ENCODE assay signal across 13 mouse cellular contexts in the genomic region with DNA sequence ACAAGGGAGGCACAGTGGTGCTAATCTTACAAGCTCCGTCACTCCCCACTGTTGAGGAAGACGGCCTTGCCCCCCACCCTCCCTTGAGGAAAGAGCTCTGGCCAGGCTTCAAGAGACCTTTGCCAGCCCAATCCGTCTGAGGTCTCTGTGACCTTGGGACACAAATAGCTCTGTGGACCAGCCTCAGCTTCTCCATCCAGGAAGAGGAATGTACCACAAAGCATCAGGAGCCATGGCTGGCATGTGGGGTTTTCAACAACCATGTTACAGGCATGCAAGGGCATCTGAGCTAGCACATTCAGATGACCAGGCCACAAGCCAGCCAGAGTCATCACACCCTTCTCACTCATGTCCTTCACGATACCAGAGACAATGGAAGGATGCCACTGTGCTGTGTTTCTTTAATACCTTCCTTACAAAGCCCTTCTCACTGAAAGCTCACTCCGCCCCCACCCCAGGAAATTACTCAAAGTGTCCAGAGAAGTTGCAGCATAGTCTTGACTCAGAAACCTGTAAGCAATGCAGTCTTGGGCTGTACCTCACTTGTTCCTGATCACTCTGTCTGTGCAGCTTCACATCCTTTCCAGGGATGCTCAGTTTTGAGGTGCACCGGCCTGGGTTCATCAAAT.
DNase-seq lines count a peak whose midpoint lies in the region.
"Had no signal": no experiment of that assay in that cellular context is flagged by ENCODE, and none has a peak within 500 bp of the region (broad histone marks: within the 10 kb centered on the region; RNA-seq: fewer than 3 reads in every experiment).

No protein-coding gene starts in this region.

- WGBS in midbrain, embryonic 10.5 days, result 75% methylated on average over 6 of the region's 6 CpGs

- no peak overlapping the region for H3K27ac ChIP-seq in midbrain, embryonic 10.5 days (replicated peaks)
- H3K27ac ChIP-seq: embryonic facial prominence, embryonic 13.5 days; forebrain, embryonic 15.5 days had no signal

- H3K36me3 ChIP-seq in midbrain, embryonic 10.5 days, result no peaks in the 10 kb centered on the region
- H3K36me3 ChIP-seq: embryonic facial prominence, embryonic 13.5 days; forebrain, embryonic 15.5 days had no signal

- H3K4me3 ChIP-seq in midbrain, embryonic 10.5 days, result no peak overlapping the region
- H3K4me3 ChIP-seq: embryonic facial prominence, embryonic 13.5 days; forebrain, embryonic 15.5 days had no signal

- DNase-seq in testis, postnatal 14 days (ENCODE audit: low spot score), result peak; percentile 13
- no peak for DNase-seq in testis, postnatal 10 days (ENCODE audit: low spot score)
- DNase-seq in heart, adult 9 months (ENCODE audit: low spot score in 2 of 2), result peak; percentile 56 to 72
- DNase-seq in heart, postnatal 36 days, result peak; percentile 26 to 52
- no peak for DNase-seq in left cerebral cortex, adult 18-20 months (ENCODE audit: low spot score in 2 of 2)
- DNase-seq in midbrain, embryonic 10.5 days (ENCODE audit: low spot score), result no peak
- no peak for DNase-seq in spleen, postnatal 4 days (ENCODE audit: low spot score in 2 of 2)
- DNase-seq: cerebellum, adult 9-11 months; kidney, adult 11 months; lung, postnatal 14 days; thymus, adult 18-20 months had no signal

- intact Hi-C loops in heart, postnatal 36 days (cut with DNase I), result no loop called here

- H3K4me1 ChIP-seq in midbrain, embryonic 10.5 days, result no peaks in the 10 kb centered on the region
- H3K4me1 ChIP-seq: forebrain, embryonic 15.5 days had no signal

- peaks cover 6% of the 10 kb centered on the region; the same call in 1 of the 2 replicates for H3K9me3 ChIP-seq in midbrain, embryonic 10.5 days (replicated peaks)
- H3K9me3 ChIP-seq: forebrain, embryonic 15.5 days had no signal

- no peaks in the 10 kb centered on the region for H3K27me3 ChIP-seq in midbrain, embryonic 10.5 days (ENCODE audit: low read depth, poor library complexity, severe bottlenecking)
- H3K27me3 ChIP-seq: embryonic facial prominence, embryonic 13.5 days; forebrain, embryonic 15.5 days had no signal

Comparison
In these comparisons a context has a peak if more than half of its experiments do, and no peak if none do; other contexts are left out.
1. DNase-seq: peak in testis, postnatal 14 days (single experiment), heart, adult 9 months (2 of 2) and heart, postnatal 36 days (2 of 2); none in testis, postnatal 10 days (single experiment), left cerebral cortex, adult 18-20 months (0 of 2), midbrain, embryonic 10.5 days (single experiment) and spleen, postnatal 4 days (0 of 2).